Mouse (Mus musculus) midbrain, postnatal 0 days (tissue): ENCODE data around the gene Zfp346. TPM values are rescaled to one million over a fixed set of nuclear protein-coding genes. Genes with fewer than 3 reads are reported as not detected.
"Not testable (repeated sequence)": the region's sequence is repeated elsewhere in the genome, so short reads cannot be mapped to it uniquely, and the experiment has no call there.

Experiments used
- ATAC-seq: fragments of 200-750 bp; cut with Nextera tagmentation; 2 replicates; pipeline ENCODE4 v1.8.0; 2017; ENCODE audit warnings: moderate number of reproducible peaks, mild to moderate bottlenecking, moderate TSS enrichment, moderate library complexity; ENCODE audit not compliant: low FRiP score
- DNase-seq: peaks from one replicate; pipeline ENCODE4 v3.0.0-alpha.2; 2015; ENCODE audit warnings: low spot score
- H3K27ac ChIP-seq: fragments of 300-500 bp; sonication (generic); 2 replicates; pipeline ENCODE4 v1.5.1; 2014; ENCODE audit warnings: low read depth, mild to moderate bottlenecking, low read length, mixed read lengths
- H3K27me3 ChIP-seq: fragments of 300-500 bp; sonication (generic); 2 replicates; pipeline ENCODE4 v1.6.1; 2014; ENCODE audit warnings: low read length, control low read depth, mixed read lengths; ENCODE audit not compliant: insufficient read depth
- H3K36me3 ChIP-seq: fragments of 300-500 bp; sonication (generic); 2 replicates; pipeline ENCODE4 v1.6.1; 2014; ENCODE audit warnings: low read length, control low read depth, mixed read lengths; ENCODE audit not compliant: insufficient read depth
- H3K4me1 ChIP-seq: fragments of 300-500 bp; sonication (generic); 2 replicates; pipeline ENCODE4 v1.6.1; 2014; ENCODE audit warnings: mild to moderate bottlenecking, control low read depth, antibody characterized with exemption, low read length, mixed read lengths; ENCODE audit not compliant: insufficient read depth
- H3K4me2 ChIP-seq: fragments of 300-500 bp; sonication (generic); 2 replicates; pipeline ENCODE4 v1.6.1; 2014; ENCODE audit warnings: low read depth, mild to moderate bottlenecking, low read length, mixed read lengths; ENCODE audit not compliant: poor library complexity, severe bottlenecking
- H3K4me3 ChIP-seq: fragments of 300-500 bp; sonication (generic); 2 replicates; pipeline ENCODE4 v1.5.1; 2014; ENCODE audit warnings: low read depth, mild to moderate bottlenecking, low read length, moderate library complexity
- H3K9ac ChIP-seq: fragments of 300-500 bp; sonication (generic); replicated peaks from 2 replicates; pipeline ENCODE4 v1.6.1; 2014; ENCODE audit warnings: mild to moderate bottlenecking, low read length, moderate library complexity, mixed read lengths; ENCODE audit not compliant: poor library complexity, severe bottlenecking
- H3K9me3 ChIP-seq: fragments of 300-500 bp; sonication (generic); 2 replicates; pipeline ENCODE4 v1.6.1; 2016; ENCODE audit warnings: low read length, control low read depth
- CTCF ChIP-seq: IDR thresholded peaks from 2 replicates; pipeline ENCODE4 v1.5.1; 2016; ENCODE audit warnings: antibody characterized with exemption, mild to moderate bottlenecking
- WGBS: fragments of 180-500 bp; shearing (Covaris S2); extraction: QIAGEN DNeasy Blood & Tissue Kit; methylation state at CpG from one replicate; pipeline ENCODE4 v1.1.7; 2014; 5-methylcytosine and 5-hydroxymethylcytosine counted together
- polyA plus RNA-seq: library from polyadenylated mRNA; unstranded; fragments of >200 nt; fragmentation: Nextera tagmentation; extraction: Ambion mirVana; gene quantifications from 2 replicates; pipeline ENCODE4 v1.2.1, GENCODE M21; 2015
- total RNA-seq: library from RNA; depleted of rRNA; stranded (reverse); fragments of >200 nt; gene quantifications from 2 replicates; pipeline ENCODE4 v1.2.3, GENCODE M21; 2014

Gene Zfp346
- total and polyA plus RNA-seq, 2 experiments from 2014 or later, result 24.8 to 36.8 TPM

GRCm38 (mm10) chr13:55092588-55092987 is 12.5 kb upstream of the Zfp346 start:
- H3K4me2 ChIP-seq, result no peak overlapping the region
- TF ChIP-seq CTCF, result no peak
- no peaks in the 10 kb centered on the region for H3K36me3 ChIP-seq
- ATAC-seq (no peak), DNase-seq (no peak)
- H3K27me3 ChIP-seq, result no peaks in the 10 kb centered on the region
- 86% methylated on average over 4 of the region's 4 CpGs for WGBS
- no peaks in the 10 kb centered on the region for H3K9me3 ChIP-seq
- no peaks in the 10 kb centered on the region for H3K4me1 ChIP-seq
- no peak overlapping the region for H3K27ac ChIP-seq
- no peak overlapping the region for H3K4me3 ChIP-seq
- no peak overlapping the region for H3K9ac ChIP-seq

DNA sequence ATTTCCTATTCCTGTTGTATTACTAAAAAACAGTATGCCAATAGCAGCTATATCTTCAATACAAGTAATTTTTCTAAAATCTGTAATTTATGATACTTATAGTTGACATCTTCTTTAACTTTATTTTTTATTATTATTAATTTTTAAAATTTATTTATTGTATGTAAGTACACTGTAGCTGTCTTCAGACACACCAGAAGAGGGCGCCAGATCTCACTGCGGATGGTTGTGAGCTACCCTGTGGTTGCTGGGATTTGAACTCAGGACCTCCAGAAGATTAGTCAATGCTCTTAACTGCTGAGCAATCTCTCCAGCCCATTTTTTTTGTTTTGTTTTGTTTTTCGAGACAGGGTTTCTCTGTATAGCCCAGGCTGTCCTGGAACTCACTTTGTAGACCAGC is 7.3 kb upstream of the Zfp346 start:
- H3K36me3 ChIP-seq, ATAC-seq, H3K9me3 ChIP-seq, H3K9ac ChIP-seq, H3K4me1 ChIP-seq, H3K27me3 ChIP-seq, H3K4me3 ChIP-seq, DNase-seq, H3K27ac ChIP-seq, H3K4me2 ChIP-seq: not testable (repeated sequence)
- 90% methylated on average over 3 of the region's 3 CpGs for WGBS

DNA sequence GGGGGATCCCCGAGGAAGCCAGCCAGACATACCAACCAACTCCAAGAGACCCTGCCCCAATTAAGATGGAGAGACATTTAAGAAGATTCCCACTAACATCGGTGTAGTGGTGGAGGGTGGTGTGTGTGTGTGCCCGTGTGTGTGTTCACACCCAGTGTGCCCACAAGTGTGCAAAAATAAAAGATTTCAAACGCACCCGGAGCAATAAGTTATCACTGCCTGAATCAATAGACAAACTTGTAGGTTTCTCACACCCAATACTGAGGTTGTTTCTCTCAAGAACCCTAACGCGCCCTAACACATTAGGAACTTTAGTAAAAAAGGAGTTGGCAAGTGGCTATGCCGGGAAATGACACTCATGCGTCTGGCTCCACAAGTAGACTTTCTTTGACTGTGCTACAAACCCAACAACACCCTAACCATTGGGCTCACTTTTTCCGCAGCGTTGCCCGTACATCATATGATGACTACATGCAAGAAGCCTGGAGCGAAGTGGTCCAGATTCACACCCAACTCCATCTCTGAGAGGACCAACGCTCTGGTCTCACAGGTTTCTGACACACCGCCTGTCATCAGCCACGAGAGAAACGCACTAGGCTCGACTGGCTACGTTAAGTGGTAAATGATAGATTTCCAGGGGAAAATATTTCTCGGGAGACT is 5.9 kb upstream of the Zfp346 start:
- H3K27ac ChIP-seq, result peak overlapping the region; percentile 73
- H3K4me3 ChIP-seq, result peak overlapping the region; percentile 88
- 31% methylated on average over 20 of the region's 20 CpGs for WGBS
- no peaks in the 10 kb centered on the region for H3K36me3 ChIP-seq
- H3K4me1 ChIP-seq, result no peaks in the 10 kb centered on the region
- no peaks in the 10 kb centered on the region for H3K9me3 ChIP-seq
- no peaks in the 10 kb centered on the region for H3K27me3 ChIP-seq
- peak overlapping the region; percentile 62 for H3K4me2 ChIP-seq
- no peak for ATAC-seq
- H3K9ac ChIP-seq, result peak overlapping the region; percentile 92
- DNase-seq, result no peak
- no peak for TF ChIP-seq CTCF

DNA sequence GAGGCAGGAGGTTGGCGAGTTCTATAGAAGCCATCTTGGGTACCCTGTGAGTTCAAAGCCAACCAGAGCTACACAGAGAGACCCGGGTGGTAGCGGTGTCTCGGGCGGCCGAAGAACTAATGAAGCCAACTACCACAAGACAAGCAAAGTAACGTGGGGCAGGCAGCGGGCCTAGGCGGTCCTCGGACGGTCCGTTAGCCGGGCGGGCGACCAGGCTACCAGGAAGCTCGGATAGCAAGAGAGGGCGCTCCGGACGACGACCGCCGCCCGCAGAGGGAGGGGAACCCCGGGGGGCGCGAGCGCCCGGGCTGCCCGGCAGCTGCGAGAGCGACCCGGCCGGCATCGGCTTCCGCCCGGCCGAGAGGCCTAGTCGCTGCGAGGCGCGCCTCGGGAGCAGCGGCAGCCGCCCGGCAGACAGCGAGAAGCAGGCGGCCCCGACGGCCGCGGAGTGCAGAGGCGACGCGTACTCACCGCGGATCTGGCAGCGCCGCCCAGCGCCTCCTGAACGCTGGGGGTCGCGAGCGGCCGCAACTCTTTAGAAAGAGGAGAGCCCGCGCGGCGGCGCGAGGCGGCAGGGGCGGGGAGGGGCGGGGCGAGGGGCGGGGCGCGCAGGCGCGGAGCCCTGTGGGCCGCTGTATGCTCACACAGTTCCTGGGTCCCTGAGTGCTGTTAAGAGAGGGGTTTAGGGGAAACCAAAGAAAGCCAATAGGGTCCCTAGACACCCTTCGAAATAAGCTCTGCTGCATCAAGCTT is 5.2 kb upstream of the Zfp346 start, which contains the start of gene Uimc1:
Uimc1 (minus strand) TSS at position 575 of the 753 bp plus-strand sequence.
- TF ChIP-seq CTCF, result peak; percentile 67
- peak within 1 kb of the TSS; percentile 73 for H3K27ac ChIP-seq
- H3K9me3 ChIP-seq, result no peaks in the 10 kb centered on the region
- H3K9ac ChIP-seq, result peak within 1 kb of the TSS; percentile 92
- DNase-seq (peak; percentile 94), ATAC-seq (peak; percentile 93)
- 2% methylated on average over 64 of the region's 81 CpGs for WGBS
- no peaks in the 10 kb centered on the region for H3K4me1 ChIP-seq
- peak within 1 kb of the TSS; percentile 88 for H3K4me3 ChIP-seq
- H3K4me2 ChIP-seq, result peak within 1 kb of the TSS; percentile 62
- no peaks in the 10 kb centered on the region for H3K36me3 ChIP-seq
- H3K27me3 ChIP-seq, result no peaks in the 10 kb centered on the region

- no peaks in the 10 kb centered on the region for H3K4me1 ChIP-seq
- H3K9me3 ChIP-seq, result no peaks in the 10 kb centered on the region
- DNase-seq, result no peak
- no peaks in the 10 kb centered on the region for H3K27me3 ChIP-seq
- no peak overlapping the region for H3K4me2 ChIP-seq
- no peak for TF ChIP-seq CTCF
- ATAC-seq, result no peak
- 91% methylated on average over 11 of the region's 11 CpGs for WGBS
- H3K4me3 ChIP-seq, result no peak overlapping the region
- H3K9ac ChIP-seq, result no peak overlapping the region
- no peak overlapping the region for H3K27ac ChIP-seq
- no peaks in the 10 kb centered on the region for H3K36me3 ChIP-seq
These were observed 3.5 kb upstream of the Zfp346 start for GRCm38 (mm10) chr13:55101627-55102026.

DNA sequence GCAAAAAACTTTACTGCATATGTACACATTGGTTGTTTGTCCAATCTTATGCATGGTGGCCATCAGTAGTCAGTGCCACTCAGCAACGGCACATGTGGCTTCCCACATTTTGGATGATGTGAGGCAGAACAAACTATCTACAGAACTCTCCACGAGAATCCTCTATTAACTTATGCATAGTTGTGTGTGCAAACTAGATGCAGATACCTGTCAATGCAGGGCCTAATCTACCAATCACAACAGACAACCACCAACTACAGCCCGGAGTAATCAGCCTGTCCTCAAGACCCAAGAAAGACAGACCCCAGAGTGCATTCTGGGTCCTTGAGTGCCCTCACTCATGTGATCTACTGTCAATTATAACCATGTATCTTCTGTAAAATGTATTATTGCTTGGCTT is 2.7 kb upstream of the Zfp346 start:
- H3K9me3 ChIP-seq, result no peaks in the 10 kb centered on the region
- no peak overlapping the region for H3K9ac ChIP-seq
- no peaks in the 10 kb centered on the region for H3K36me3 ChIP-seq
- TF ChIP-seq CTCF, result no peak
- DNase-seq, result no peak
- H3K27me3 ChIP-seq, result no peaks in the 10 kb centered on the region
- H3K27ac ChIP-seq, result no peak overlapping the region
- WGBS, result 97% methylated on average over 3 of the region's 3 CpGs
- no peak overlapping the region for H3K4me3 ChIP-seq
- no peak for ATAC-seq
- no peak overlapping the region for H3K4me2 ChIP-seq
- H3K4me1 ChIP-seq, result no peaks in the 10 kb centered on the region
